Mouse (Mus musculus) heart, postnatal 0 days (tissue): ENCODE data around the gene Pex26. TPM values are rescaled to one million over a fixed set of nuclear protein-coding genes. Genes with fewer than 3 reads are reported as not detected.

Experiments used
- ATAC-seq: fragments of 200-750 bp; cut with Nextera tagmentation; 2 replicates; pipeline ENCODE4 v1.8.0; 2017; ENCODE audit warnings: low read depth, moderate number of reproducible peaks, moderate library complexity; ENCODE audit not compliant: insufficient read depth
- DNase-seq: peaks from one replicate; pipeline ENCODE4 v3.0.0-alpha.2; 2016; ENCODE audit warnings: low spot score
- H3K27ac ChIP-seq: fragments of 300-500 bp; sonication (generic); 2 replicates; pipeline ENCODE4 v1.5.1; 2014; ENCODE audit warnings: low read depth, mild to moderate bottlenecking
- H3K27me3 ChIP-seq: fragments of 300-500 bp; sonication (generic); 2 replicates; pipeline ENCODE4 v1.6.1; 2014; ENCODE audit warnings: low read length, mixed read lengths; ENCODE audit not compliant: control insufficient read depth, insufficient read depth
- H3K36me3 ChIP-seq: fragments of 300-500 bp; sonication (generic); replicated peaks from 2 replicates; pipeline ENCODE4 v1.6.1; 2014; ENCODE audit warnings: low read length, mixed read lengths; ENCODE audit not compliant: control insufficient read depth, insufficient read depth
- H3K4me1 ChIP-seq: fragments of 300-500 bp; sonication (generic); 2 replicates; pipeline ENCODE4 v1.6.1; 2014; ENCODE audit warnings: antibody characterized with exemption; ENCODE audit not compliant: control insufficient read depth, insufficient read depth
- H3K4me2 ChIP-seq: fragments of 300-500 bp; sonication (generic); 2 replicates; pipeline ENCODE4 v1.6.1; 2014; ENCODE audit warnings: low read depth, mild to moderate bottlenecking, low read length, moderate library complexity
- H3K4me3 ChIP-seq: fragments of 300-500 bp; sonication (generic); 2 replicates; pipeline ENCODE4 v1.5.1; 2014; ENCODE audit warnings: low read depth, low read length
- H3K9ac ChIP-seq: fragments of 300-500 bp; sonication (generic); replicated peaks from 2 replicates; pipeline ENCODE4 v1.6.1; 2014; ENCODE audit warnings: low read depth, low read length, mixed read lengths
- H3K9me3 ChIP-seq: fragments of 300-500 bp; sonication (generic); replicated peaks from 2 replicates; pipeline ENCODE4 v1.6.1; 2016; ENCODE audit warnings: low read length; ENCODE audit not compliant: control insufficient read depth
- CTCF ChIP-seq: IDR thresholded peaks from 2 replicates; pipeline ENCODE4 v1.5.1; 2016; ENCODE audit warnings: antibody characterized with exemption, control low read depth, low read depth
- EP300 ChIP-seq: IDR thresholded peaks from 2 replicates; pipeline ENCODE4 v1.6.1; 2016; ENCODE audit warnings: antibody characterized with exemption, low read depth
- WGBS: fragments of 180-500 bp; shearing (Covaris S2); extraction: QIAGEN DNeasy Blood & Tissue Kit; methylation state at CpG from one replicate; pipeline ENCODE4 v1.1.7; 2014; 5-methylcytosine and 5-hydroxymethylcytosine counted together
- polyA plus RNA-seq: library from polyadenylated mRNA; unstranded; fragments of >200 nt; fragmentation: Nextera tagmentation; extraction: Ambion mirVana; gene quantifications from 2 replicates; pipeline ENCODE4 v1.2.1, GENCODE M21; 2015
- total RNA-seq: library from RNA; depleted of rRNA; stranded (reverse); fragments of >200 nt; gene quantifications from 2 replicates; pipeline ENCODE4 v1.2.3, GENCODE M21; 2014; ENCODE audit warnings: low replicate concordance

The Pex26 gene
- total and polyA plus RNA-seq, 2 experiments from 2014 or later = 4.6 to 20.2 TPM

DNA sequence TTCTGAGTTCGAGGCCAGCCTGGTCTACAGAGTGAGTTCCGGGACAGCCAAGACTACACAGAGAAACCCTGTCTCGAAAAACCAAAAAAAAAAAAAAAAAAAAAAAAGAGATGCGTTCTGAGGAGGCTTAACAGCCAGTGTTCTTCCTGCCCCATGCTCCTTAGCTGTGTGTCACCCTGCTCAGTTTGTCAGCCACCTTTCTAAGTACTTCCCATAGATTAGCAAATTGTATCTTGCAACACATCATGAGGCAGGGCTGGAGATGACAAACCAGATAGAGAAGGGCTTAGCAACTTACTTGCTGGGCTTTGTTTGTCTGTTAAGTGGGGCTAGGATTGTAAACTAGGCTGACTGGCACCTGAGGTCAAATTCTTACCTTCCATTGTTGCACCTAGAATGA lies 17.0 kb downstream of the Pex26 start:
- no peaks in the 10 kb centered on the region for H3K9me3 ChIP-seq
- no peak for TF ChIP-seq CTCF
- TF ChIP-seq EP300 = no peak
- H3K27me3 ChIP-seq = no peaks in the 10 kb centered on the region
- no peaks in the 10 kb centered on the region for H3K36me3 ChIP-seq
- no peak overlapping the region for H3K9ac ChIP-seq
- ATAC-seq (no peak), DNase-seq (no peak)
- no peak overlapping the region for H3K4me2 ChIP-seq
- 63% methylated on average over 2 of the region's 4 CpGs for WGBS
- no peak overlapping the region for H3K27ac ChIP-seq
- H3K4me3 ChIP-seq = no peak overlapping the region
- H3K4me1 ChIP-seq = no peaks in the 10 kb centered on the region

- H3K36me3 ChIP-seq = no peaks in the 10 kb centered on the region
- no peak for ATAC-seq
- 90% methylated on average over 5 of the region's 5 CpGs for WGBS
- no peak overlapping the region for H3K9ac ChIP-seq
- H3K4me3 ChIP-seq = no peak overlapping the region
- DNase-seq = no peak
- H3K4me2 ChIP-seq = no peak overlapping the region
- no peaks in the 10 kb centered on the region for H3K4me1 ChIP-seq
- H3K27me3 ChIP-seq = no peaks in the 10 kb centered on the region
- H3K9me3 ChIP-seq = no peaks in the 10 kb centered on the region
- H3K27ac ChIP-seq = no peak overlapping the region
- TF ChIP-seq EP300 = no peak
- TF ChIP-seq CTCF = no peak
Observed at GRCm38 (mm10) chr6:121202026-121202425, 18.6 kb downstream of the Pex26 start.

GRCm38 (mm10) chr6:121206481-121206880 lies 23.0 kb downstream of the Pex26 start:
- Histone ChIP-seq H3K9me3 (no peaks in the 10 kb centered on the region), H3K27ac (no peak overlapping the region), H3K4me3 (no peak overlapping the region), H3K9ac (no peak overlapping the region), H3K27me3 (peaks cover 23% of the 10 kb centered on the region), H3K4me1 (peaks cover 10% of the 10 kb centered on the region), H3K4me2 (no peak overlapping the region), H3K36me3 (no peaks in the 10 kb centered on the region)
- ATAC-seq (no peak), DNase-seq (no peak)
- 86% methylated on average over 5 of the region's 5 CpGs for WGBS
- no peak for TF ChIP-seq CTCF
- TF ChIP-seq EP300 = no peak

- no peak for TF ChIP-seq EP300
- no peak for TF ChIP-seq CTCF
- Histone ChIP-seq H3K4me1 (peaks cover 13% of the 10 kb centered on the region), H3K9ac (no peak overlapping the region), H3K36me3 (no peaks in the 10 kb centered on the region), H3K4me3 (no peak overlapping the region), H3K27me3 (peaks cover 32% of the 10 kb centered on the region), H3K27ac (no peak overlapping the region), H3K9me3 (no peaks in the 10 kb centered on the region), H3K4me2 (no peak overlapping the region)
- 49% methylated on average over 2 of the region's 2 CpGs for WGBS
- no peak for ATAC-seq
- no peak for DNase-seq
Observed at GRCm38 (mm10) chr6:121209584-121209983, 26.1 kb downstream of the Pex26 start.

GRCm38 (mm10) chr6:121210149-121210925 lies 26.9 kb downstream of the Pex26 start, which contains the start of gene Tuba8:
Tuba8 (plus strand) TSS chr6:121210696.
- Histone ChIP-seq H3K27me3 (peaks cover 32% of the 10 kb centered on the region), H3K4me1 (peaks cover 13% of the 10 kb centered on the region)

DNA sequence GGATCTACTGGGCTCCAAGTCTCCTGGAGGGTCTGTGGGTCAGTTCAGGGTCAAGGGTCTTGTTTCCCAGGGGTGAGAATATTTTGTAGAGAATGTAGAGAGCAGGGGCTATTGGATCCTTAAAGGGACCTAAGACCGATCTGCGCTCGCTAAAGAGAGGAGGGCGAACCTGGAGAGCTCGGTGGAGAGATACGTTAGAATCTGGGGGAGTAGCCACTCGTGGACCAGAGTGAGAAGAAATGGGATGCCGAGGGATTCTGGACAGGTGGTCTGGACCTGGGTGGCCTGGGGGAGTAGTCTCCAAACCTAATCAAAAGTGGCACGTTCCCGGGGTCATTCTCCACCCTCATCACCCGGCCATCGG lies 27.4 kb downstream of the Pex26 start:
- H3K27me3 ChIP-seq = peaks cover 32% of the 10 kb centered on the region
- peak overlapping the region; percentile 97 for H3K4me2 ChIP-seq
- no peak for ATAC-seq
- no peak overlapping the region for H3K27ac ChIP-seq
- H3K9ac ChIP-seq = peak overlapping the region; percentile 50
- H3K4me3 ChIP-seq = peak overlapping the region; percentile 55
- 3% methylated on average over 12 of the region's 12 CpGs for WGBS
- H3K4me1 ChIP-seq = peaks cover 13% of the 10 kb centered on the region
- TF ChIP-seq EP300 (no peak), CTCF (no peak)
- H3K36me3 ChIP-seq = no peaks in the 10 kb centered on the region
- no peaks in the 10 kb centered on the region for H3K9me3 ChIP-seq
- DNase-seq = no peak

More at GRCm38 (mm10) chr6:121210149-121210925, 26.9 kb downstream of the Pex26 start, which contains the start of gene Tuba8:
- ATAC-seq (peak; percentile 73), DNase-seq (peak; percentile 26)
- TF ChIP-seq CTCF (no peak), EP300 (no peak)
- Histone ChIP-seq H3K9ac (peak within 1 kb of the TSS; percentile 50), H3K27ac (no peak within 1 kb of the TSS), H3K4me2 (peak within 1 kb of the TSS; percentile 97), H3K9me3 (no peaks in the 10 kb centered on the region), H3K36me3 (no peaks in the 10 kb centered on the region), H3K4me3 (peak within 1 kb of the TSS; percentile 55)
- WGBS = 5% methylated on average over 30 of the region's 30 CpGs
